Mouse (Mus musculus) B cell, adult (primary cell): ENCODE data around the gene Gpld1. TPM values are rescaled to one million over a fixed set of nuclear protein-coding genes. Genes with fewer than 3 reads are reported as not detected.

Source experiments
- total RNA-seq: library from RNA; stranded (reverse); gene quantifications from 4 replicates; pipeline ENCODE4 v1.2.4, GENCODE M21; 2023; ENCODE audit not compliant: inconsistent age

Gpld1 gene
- not detected in 4 replicates for total RNA-seq

GRCm38 (mm10) chr13:24942512-24943282 lies at the start of gene Gpld1:
TSS of gene Gpld1 (plus strand) at chr13:24943152.

GRCm38 (mm10) chr13:24937108-24937838 lies 5.7 kb upstream of the Gpld1 start, which contains the start of gene Aldh5a1:
TSS of gene Aldh5a1 (minus strand) at chr13:24937661.

GRCm38 (mm10) chr13:25019793-25020539 lies 77.0 kb downstream of the Gpld1 start, which contains the start of gene Mrs2:
TSS of gene Mrs2 (minus strand) at chr13:25020379.

Other genes starting within 250 kb of the Gpld1 start
- gene Armh2, start 201.9 kb upstream of the Gpld1 start, total RNA-seq: 0.83 to 2.5 TPM (median 1.2 TPM) in 4 replicates
- gene Gmnn, start 181.2 kb upstream of the Gpld1 start, total RNA-seq: 6.1 to 12.2 TPM (median 7.1 TPM) in 4 replicates
- gene BC005537, start 141.5 kb upstream of the Gpld1 start, total RNA-seq: 156 to 189 TPM (median 164 TPM) in 4 replicates
- gene Acot13, start 111.6 kb upstream of the Gpld1 start, total RNA-seq: 16.2 to 21.2 TPM (median 19.7 TPM) in 4 replicates
- gene Tdp2, start 111.5 kb upstream of the Gpld1 start, total RNA-seq: 61.6 to 68.4 TPM (median 66.6 TPM) in 4 replicates
- not detected in 4 replicates for gene D130043K22Rik, start 98.0 kb upstream of the Gpld1 start, total RNA-seq
- 0.12 to 0.32 TPM (median 0.20 TPM) in 4 replicates for gene Aldh5a1, start 5.5 kb upstream of the Gpld1 start, total RNA-seq
- gene Mrs2, start 77.2 kb downstream of the Gpld1 start, total RNA-seq: 49.7 to 56.7 TPM (median 51.1 TPM) in 4 replicates
- not detected in 4 replicates for gene Dcdc2a, start 112.9 kb downstream of the Gpld1 start, total RNA-seq